Mouse (Mus musculus) E14TG2a.4 (cell line): ENCODE measurements around the gene Dync1li2.

Experiments used
- CTCF ChIP-seq: conservative IDR thresholded peaks from 2 replicates; pipeline ENCODE4 v1.5.1; 2014; ENCODE audit warnings: low read length
- NANOG ChIP-seq: IDR thresholded peaks from 2 replicates; pipeline ENCODE4 v1.6.1; 2014; ENCODE audit warnings: borderline replicate concordance, low read length, mixed read lengths
- POU5F1 ChIP-seq: IDR thresholded peaks from 2 replicates; pipeline ENCODE4 v1.6.1; 2014; ENCODE audit warnings: low read length, borderline replicate concordance

GRCm38 (mm10) chr8:104380961-104381411, 61.9 kb downstream of the Dync1li2 start:
- TF ChIP-seq CTCF: no peak
- TF ChIP-seq NANOG: no peak
- no peak for TF ChIP-seq POU5F1
